Mouse (Mus musculus): Measurements from ENCODE around the gene Ahdc1. TPM values are rescaled to one million over a fixed set of nuclear protein-coding genes. Genes with fewer than 3 reads are reported as not detected.
A peak's percentile ranks its signal among the peaks of the same experiment; 100 is the strongest.

Gene Ahdc1
- total and polyA plus RNA-seq, 2 experiments from 2014 or later, result 11.0 to 115 TPM

DNA sequence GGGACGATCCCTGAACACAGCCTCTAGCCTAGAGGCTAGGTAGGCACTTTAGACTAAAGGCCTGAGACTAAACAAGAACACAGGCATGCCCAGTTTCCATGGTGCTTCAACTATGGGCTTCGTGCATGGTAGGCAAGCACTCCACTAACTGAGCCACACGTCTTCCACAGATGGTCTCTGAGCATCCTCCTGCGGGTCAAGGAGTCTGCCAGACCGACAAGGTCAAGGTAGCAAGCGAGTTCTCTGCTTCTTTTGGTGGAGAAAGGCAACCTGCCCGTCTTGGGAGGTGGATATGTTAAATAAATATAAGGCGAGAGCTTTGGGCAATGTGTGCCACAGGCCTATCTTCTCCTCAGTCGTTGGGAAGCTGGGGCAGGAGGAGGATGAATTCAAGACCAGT lies 90.7 kb downstream of the Ahdc1 start:
- H3K9ac ChIP-seq (replicated peaks; ENCODE audit: low read length, poor library complexity, severe bottlenecking), result no peak overlapping the region
- WGBS, result 81% methylated on average over 9 of the region's 9 CpGs
- H3K9me3 ChIP-seq (ENCODE audit: low read length), result no peaks in the 10 kb centered on the region
- no peak overlapping the region for H3K4me3 ChIP-seq (ENCODE audit: low read depth, low read length)
- no peaks in the 10 kb centered on the region for H3K27me3 ChIP-seq (ENCODE audit: insufficient read depth, low read length)
- TF ChIP-seq CTCF (IDR thresholded peaks at IDR 0.05), result no peak
- H3K27ac ChIP-seq (ENCODE audit: low read depth, low read length), result no peak overlapping the region
- no peak for DNase-seq (ENCODE audit: low spot score)
- ATAC-seq (ENCODE audit: low FRiP score), result no peak
- H3K4me2 ChIP-seq (ENCODE audit: low read depth, low read length, poor library complexity, severe bottlenecking), result peak overlapping the region; percentile 22; the same call in 1 of the 2 replicates
- H3K36me3 ChIP-seq (ENCODE audit: insufficient read depth, low read length), result no peaks in the 10 kb centered on the region
- no peaks in the 10 kb centered on the region for H3K4me1 ChIP-seq (ENCODE audit: insufficient read depth, low read length)

DNA sequence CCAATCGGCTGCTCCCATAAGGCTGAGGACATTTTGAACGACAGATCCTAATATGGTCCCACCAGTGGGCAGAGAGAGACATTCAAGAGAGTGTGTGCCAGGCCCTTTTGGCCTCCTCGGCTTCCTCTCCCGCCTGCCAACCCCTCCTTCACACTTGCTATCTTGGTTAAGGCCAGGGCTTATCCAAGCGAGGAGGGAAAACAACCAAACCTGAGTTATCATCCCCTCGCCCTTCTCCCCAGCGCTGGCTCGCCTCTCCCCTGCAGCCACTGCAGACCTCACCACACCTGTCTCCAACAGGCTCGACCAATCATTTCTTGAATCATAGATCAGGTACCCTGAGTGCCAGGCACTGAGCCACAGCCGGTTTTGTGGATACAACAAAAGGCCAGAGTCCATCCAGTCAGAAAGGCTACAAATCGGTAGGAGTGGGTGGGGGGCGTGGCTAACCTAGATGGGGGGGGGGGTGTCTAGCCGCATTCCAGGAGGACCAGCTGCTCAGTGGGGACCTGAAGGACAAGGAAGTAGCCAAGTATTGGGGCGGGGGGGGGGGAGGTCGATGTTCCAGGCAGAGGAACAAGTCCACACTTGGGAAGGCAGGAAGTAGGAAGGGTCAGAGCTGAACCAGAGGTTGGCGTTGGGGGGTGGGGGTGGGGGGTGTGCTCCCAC lies 92.6 kb downstream of the Ahdc1 start:
- no peak overlapping the region for H3K4me3 ChIP-seq (ENCODE audit: low read depth, low read length)
- ATAC-seq (ENCODE audit: low FRiP score), result no peak
- no peaks in the 10 kb centered on the region for H3K4me1 ChIP-seq (ENCODE audit: insufficient read depth, low read length)
- peak overlapping the region; percentile 20; the same call in 1 of the 2 replicates for H3K4me2 ChIP-seq (ENCODE audit: low read depth, low read length, poor library complexity, severe bottlenecking)
- no peaks in the 10 kb centered on the region for H3K36me3 ChIP-seq (ENCODE audit: insufficient read depth, low read length)
- H3K27me3 ChIP-seq (ENCODE audit: insufficient read depth, low read length), result no peaks in the 10 kb centered on the region
- WGBS, result 38% methylated on average over 13 of the region's 16 CpGs
- DNase-seq (ENCODE audit: low spot score), result no peak
- H3K27ac ChIP-seq (ENCODE audit: low read depth, low read length), result no peak overlapping the region
- no peak overlapping the region for H3K9ac ChIP-seq (replicated peaks; ENCODE audit: low read length, poor library complexity, severe bottlenecking)
- H3K9me3 ChIP-seq (ENCODE audit: low read length), result no peaks in the 10 kb centered on the region
- no peak for TF ChIP-seq CTCF (IDR thresholded peaks at IDR 0.05)

DNA sequence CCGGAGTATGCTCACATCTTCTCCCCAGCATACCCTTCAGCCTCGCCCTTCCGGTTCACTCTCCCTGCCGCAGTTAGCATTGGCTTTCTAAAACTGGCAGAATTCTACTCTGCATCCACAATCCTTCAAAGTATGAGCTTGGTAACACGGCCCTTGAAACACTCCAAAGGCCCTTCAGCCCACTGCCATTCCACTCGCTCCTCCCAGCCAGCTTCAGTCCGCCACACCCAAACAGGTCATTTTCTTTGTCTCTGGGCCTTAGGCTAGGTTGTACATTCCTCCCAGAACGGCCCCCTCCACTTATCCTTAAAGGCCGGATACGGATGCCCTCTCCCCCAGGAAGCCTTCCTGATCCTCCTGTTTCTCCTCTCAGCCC lies 93.1 kb downstream of the Ahdc1 start:
- Histone ChIP-seq H3K27ac (ENCODE audit: low read depth, low read length) (no peak overlapping the region), H3K36me3 (ENCODE audit: insufficient read depth, low read length) (no peaks in the 10 kb centered on the region), H3K9me3 (ENCODE audit: low read length) (no peaks in the 10 kb centered on the region), H3K4me2 (ENCODE audit: low read depth, low read length, poor library complexity, severe bottlenecking) (peak overlapping the region; percentile 20; the same call in 1 of the 2 replicates), H3K4me3 (ENCODE audit: low read depth, low read length) (no peak overlapping the region), H3K9ac (replicated peaks; ENCODE audit: low read length, poor library complexity, severe bottlenecking) (no peak overlapping the region), H3K27me3 (ENCODE audit: insufficient read depth, low read length) (no peaks in the 10 kb centered on the region), H3K4me1 (ENCODE audit: insufficient read depth, low read length) (no peaks in the 10 kb centered on the region)
- no peak for ATAC-seq (ENCODE audit: low FRiP score)
- WGBS, result 51% methylated on average over 10 of the region's 10 CpGs
- no peak for TF ChIP-seq CTCF (IDR thresholded peaks at IDR 0.05)
- no peak for DNase-seq (ENCODE audit: low spot score)

DNA sequence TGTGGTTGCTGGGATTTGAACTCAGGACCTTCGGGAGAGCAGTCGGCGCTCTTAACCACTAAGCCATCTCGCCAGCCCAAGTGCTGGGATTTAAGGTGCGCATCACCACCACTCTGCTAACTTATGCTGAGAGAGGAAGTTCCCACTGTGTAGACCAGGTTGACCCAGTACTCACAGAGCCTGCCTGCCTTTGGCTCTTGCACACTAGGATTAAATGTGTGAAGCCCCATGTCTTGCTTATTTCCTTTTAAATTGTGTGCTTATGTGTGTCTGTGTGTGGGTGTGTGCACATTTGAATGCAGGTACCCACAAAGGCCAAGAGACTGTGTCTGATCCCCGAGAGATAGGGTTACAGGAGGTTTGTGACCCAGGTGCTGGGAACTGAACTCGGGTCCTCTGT lies 95.6 kb downstream of the Ahdc1 start:
- WGBS, result 98% methylated on average over 6 of the region's 7 CpGs
- no peaks in the 10 kb centered on the region for H3K4me1 ChIP-seq (ENCODE audit: insufficient read depth, low read length)
- DNase-seq (ENCODE audit: low spot score) (no peak), ATAC-seq (ENCODE audit: low FRiP score) (no peak)
- no peak overlapping the region for H3K27ac ChIP-seq (ENCODE audit: low read depth, low read length)
- no peaks in the 10 kb centered on the region for H3K9me3 ChIP-seq (ENCODE audit: low read length)
- no peak for TF ChIP-seq CTCF (IDR thresholded peaks at IDR 0.05)
- no peak overlapping the region for H3K4me2 ChIP-seq (ENCODE audit: low read depth, low read length, poor library complexity, severe bottlenecking)
- H3K36me3 ChIP-seq (ENCODE audit: insufficient read depth, low read length), result no peaks in the 10 kb centered on the region
- no peak overlapping the region for H3K9ac ChIP-seq (replicated peaks; ENCODE audit: low read length, poor library complexity, severe bottlenecking)
- no peak overlapping the region for H3K4me3 ChIP-seq (ENCODE audit: low read depth, low read length)
- H3K27me3 ChIP-seq (ENCODE audit: insufficient read depth, low read length), result no peaks in the 10 kb centered on the region

DNA sequence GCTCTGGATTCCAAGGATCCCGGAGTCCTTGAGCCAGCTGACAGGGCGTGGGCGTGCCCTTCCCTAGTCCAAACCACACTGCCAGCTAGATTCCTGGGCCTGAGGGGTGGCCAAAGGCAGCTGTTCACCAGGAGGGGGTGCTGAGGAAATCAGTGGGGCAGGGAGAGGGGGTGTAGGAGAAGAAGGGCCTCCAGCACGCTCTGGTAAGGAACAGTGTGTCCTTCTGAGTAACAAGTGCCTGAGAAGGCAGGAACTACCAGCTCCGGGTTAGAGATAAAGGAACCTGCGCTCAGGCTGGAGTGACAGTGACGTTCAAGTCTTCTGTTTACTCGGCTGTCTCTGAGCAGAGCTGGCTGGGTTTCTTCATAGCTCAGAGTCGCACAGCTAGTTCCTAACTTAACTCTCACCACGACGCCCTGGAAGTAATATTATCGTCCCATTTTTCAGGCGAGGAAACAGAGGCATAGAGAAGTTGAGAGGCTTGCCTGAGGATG lies 96.8 kb downstream of the Ahdc1 start:
- WGBS, result 60% methylated on average over 13 of the region's 13 CpGs
- no peaks in the 10 kb centered on the region for H3K9me3 ChIP-seq (ENCODE audit: low read length)
- 0 out of 2 replicates have a peak overlapping the region, but pooled peaks have one; percentile 19 for H3K27ac ChIP-seq (ENCODE audit: low read depth, low read length)
- peak; percentile 11; the same call in 1 of the 2 replicates for TF ChIP-seq CTCF (IDR thresholded peaks at IDR 0.05)
- H3K4me1 ChIP-seq (ENCODE audit: insufficient read depth, low read length), result no peaks in the 10 kb centered on the region
- no peaks in the 10 kb centered on the region for H3K27me3 ChIP-seq (ENCODE audit: insufficient read depth, low read length)
- no peaks in the 10 kb centered on the region for H3K36me3 ChIP-seq (ENCODE audit: insufficient read depth, low read length)
- no peak overlapping the region for H3K4me2 ChIP-seq (ENCODE audit: low read depth, low read length, poor library complexity, severe bottlenecking)
- H3K9ac ChIP-seq (replicated peaks; ENCODE audit: low read length, poor library complexity, severe bottlenecking), result no peak overlapping the region
- ATAC-seq (ENCODE audit: low FRiP score) (no peak), DNase-seq (ENCODE audit: low spot score) (no peak)
- H3K4me3 ChIP-seq (ENCODE audit: low read depth, low read length), result no peak overlapping the region

DNA sequence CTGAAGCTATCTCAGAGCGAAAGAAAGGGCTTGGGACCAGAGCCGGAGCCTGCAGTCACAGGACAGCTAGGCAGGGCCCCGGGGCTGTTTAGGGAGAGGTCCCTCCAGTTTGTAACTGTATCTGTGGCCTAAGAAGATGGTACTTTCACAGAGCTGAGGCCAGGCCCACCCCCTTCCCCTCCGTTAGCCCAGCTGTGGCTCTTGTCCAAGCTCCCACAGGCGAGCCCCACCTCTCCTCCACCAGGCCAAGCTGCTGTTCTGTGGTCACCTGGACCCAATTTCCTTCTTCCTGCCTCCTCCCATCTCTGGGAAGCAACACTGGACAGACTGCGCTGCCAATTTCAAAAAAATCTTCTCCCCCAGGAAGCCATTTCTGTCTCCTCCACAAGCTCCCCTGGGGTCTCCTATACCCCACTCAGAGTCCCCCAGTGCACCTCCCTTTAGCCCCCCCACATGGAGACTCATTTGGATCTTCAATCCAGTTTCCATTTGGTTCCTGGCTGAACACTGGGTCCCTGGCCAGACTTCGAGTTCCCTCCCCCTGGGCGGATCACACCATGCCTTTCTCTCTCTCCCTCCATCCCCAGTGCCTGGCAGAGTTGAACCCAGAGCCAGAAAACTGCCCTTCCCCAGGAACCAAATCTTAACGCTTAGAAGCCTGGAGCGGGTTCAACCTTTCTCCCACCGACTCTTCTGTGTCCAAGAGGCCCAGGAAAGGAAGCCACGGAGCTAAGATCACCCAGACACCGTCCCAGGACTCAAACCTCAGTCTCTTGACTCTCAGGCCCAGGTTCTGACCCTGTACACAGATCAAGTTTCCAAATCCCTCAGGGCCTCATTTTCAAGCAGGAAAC lies 97.6 kb downstream of the Ahdc1 start:
- H3K9ac ChIP-seq (replicated peaks; ENCODE audit: low read length, poor library complexity, severe bottlenecking), result no peak overlapping the region
- DNase-seq (ENCODE audit: low spot score) (no peak), ATAC-seq (ENCODE audit: low FRiP score) (no peak)
- TF ChIP-seq CTCF (IDR thresholded peaks at IDR 0.05), result no peak
- H3K4me1 ChIP-seq (ENCODE audit: insufficient read depth, low read length), result no peaks in the 10 kb centered on the region
- H3K4me2 ChIP-seq (ENCODE audit: low read depth, low read length, poor library complexity, severe bottlenecking), result no peak overlapping the region
- H3K27me3 ChIP-seq (ENCODE audit: insufficient read depth, low read length), result no peaks in the 10 kb centered on the region
- WGBS, result 74% methylated on average over 13 of the region's 13 CpGs
- H3K36me3 ChIP-seq (ENCODE audit: insufficient read depth, low read length), result no peaks in the 10 kb centered on the region
- H3K9me3 ChIP-seq (ENCODE audit: low read length), result no peaks in the 10 kb centered on the region
- peak overlapping the region; percentile 19; the same call in 1 of the 2 replicates for H3K27ac ChIP-seq (ENCODE audit: low read depth, low read length)
- no peak overlapping the region for H3K4me3 ChIP-seq (ENCODE audit: low read depth, low read length)
